8 mouse cellular contexts compared by ENCODE assay signal in genomic region chr7:143829504-143830331, GRCm38 (mm10). TPM values are rescaled to one million over a fixed set of nuclear protein-coding genes. Genes with fewer than 3 reads are reported as not detected.
DNase-seq lines count a peak whose midpoint lies in the region; ATAC-seq and TF ChIP-seq lines count a peak whose summit lies in the region.

No protein-coding gene starts in this region.

- under 1% methylated on average over 37 of the region's 37 CpGs for WGBS in forebrain, embryonic 15.5 days
- 2% methylated on average over 36 of the region's 37 CpGs for WGBS in lung, embryonic 14.5 days
- WGBS in olfactory bulb, adult 2 months = under 1% methylated on average over 37 of the region's 37 CpGs
- WGBS in thymus, adult 2 months = under 1% methylated on average over 37 of the region's 37 CpGs

- intact Hi-C loops in heart, postnatal 36 days (cut with DNase I) = loop anchor here (1.0 to 10.0 kb wide), 2 partner anchors 78 to 245 kb away; no protein-coding TSS in a partner anchor

- peak; percentile 28; the same call in 1 of the 2 replicates for TF ChIP-seq POLR2A in olfactory bulb, adult 2 months (IDR thresholded peaks at IDR 0.05; ENCODE audit: insufficient read depth, low read depth, low read length)
- TF ChIP-seq POLR2A in thymus, adult 2 months (IDR thresholded peaks at IDR 0.05; ENCODE audit: control insufficient read depth, extremely low read depth, insufficient read depth, low read length, poor library complexity) = peak; percentile 36; the same call in 1 of the 2 replicates

- peak overlapping the region; percentile 95 for H3K27ac ChIP-seq in forebrain, embryonic 15.5 days (replicated peaks)
- peak overlapping the region; percentile 91 for H3K27ac ChIP-seq in layer of hippocampus, adult 2 months
- peak overlapping the region; percentile 87 for H3K27ac ChIP-seq in lung, embryonic 14.5 days (ENCODE audit: low read depth)
- H3K27ac ChIP-seq in olfactory bulb, adult 2 months (ENCODE audit: insufficient read depth, low read depth, low read length) = peak overlapping the region; percentile 95
- peak overlapping the region; percentile 99 for H3K27ac ChIP-seq in thymus, adult 2 months (ENCODE audit: control insufficient read depth, insufficient read depth, low read length)

- H3K4me1 ChIP-seq in forebrain, embryonic 15.5 days = peaks cover 40% of the 10 kb centered on the region
- 0 out of 2 replicates have a peak, but pooled peaks cover 6% of the 10 kb centered on the region for H3K4me1 ChIP-seq in lung, embryonic 14.5 days (ENCODE audit: insufficient read depth)
- peaks cover 8% of the 10 kb centered on the region for H3K4me1 ChIP-seq in olfactory bulb, adult 2 months (ENCODE audit: control insufficient read depth, insufficient read depth, low read length)
- H3K4me1 ChIP-seq in thymus, adult 2 months (replicated peaks; ENCODE audit: control insufficient read depth, insufficient read depth, low read length) = peaks cover 5% of the 10 kb centered on the region

- no peaks in the 10 kb centered on the region for H3K9me3 ChIP-seq in forebrain, embryonic 15.5 days
- H3K9me3 ChIP-seq in lung, embryonic 14.5 days (ENCODE audit: low read depth, low read length) = no peaks in the 10 kb centered on the region

- ATAC-seq in forebrain, embryonic 15.5 days (replicated peaks) = peak; percentile 98
- peak; percentile 98 for ATAC-seq in lung, embryonic 14.5 days (ENCODE audit: insufficient read depth)

- peak; percentile 99 for DNase-seq in ES-CJ7 (ENCODE audit: low read depth, low spot score)
- peak; percentile 92 for DNase-seq in cerebellum, adult 11 months
- DNase-seq in heart, postnatal 36 days = peak; percentile 89 to 90
- DNase-seq in layer of hippocampus, adult 2 months (ENCODE audit: low spot score in 2 of 2) = peak; percentile 93 to 97
- peak; percentile 98 for DNase-seq in lung, embryonic 14.5 days
- peak; percentile 94 for DNase-seq in thymus, adult 2 months

- peak overlapping the region; percentile 73 for H3K4me2 ChIP-seq in forebrain, embryonic 15.5 days (replicated peaks)
- peak overlapping the region; percentile 84 for H3K4me2 ChIP-seq in lung, embryonic 14.5 days

- no peaks in the 10 kb centered on the region for H3K27me3 ChIP-seq in forebrain, embryonic 15.5 days
- no peaks in the 10 kb centered on the region for H3K27me3 ChIP-seq in lung, embryonic 14.5 days (ENCODE audit: insufficient read depth, low read length)
- no peaks in the 10 kb centered on the region for H3K27me3 ChIP-seq in thymus, adult 2 months (ENCODE audit: control insufficient read depth, insufficient read depth, low read length)

- peak overlapping the region; percentile 70 for H3K9ac ChIP-seq in forebrain, embryonic 15.5 days (replicated peaks)
- H3K9ac ChIP-seq in lung, embryonic 14.5 days = peak overlapping the region; percentile 67

- H3K4me3 ChIP-seq in forebrain, embryonic 15.5 days = peak overlapping the region; percentile 60
- peak overlapping the region; percentile 93 for H3K4me3 ChIP-seq in layer of hippocampus, adult 2 months
- peak overlapping the region; percentile 64 for H3K4me3 ChIP-seq in lung, embryonic 14.5 days (ENCODE audit: low read depth, low read length)
- H3K4me3 ChIP-seq in olfactory bulb, adult 2 months (ENCODE audit: insufficient read depth, low read depth, low read length) = peak overlapping the region; percentile 62
- H3K4me3 ChIP-seq in thymus, adult 2 months (ENCODE audit: control insufficient read depth, insufficient read depth, low read length) = peak overlapping the region; percentile 89

- TF ChIP-seq CTCF in layer of hippocampus, adult 2 months (conservative IDR thresholded peaks at IDR 0.05) = peak; percentile 92
- TF ChIP-seq CTCF in lung, embryonic 14.5 days (IDR thresholded peaks at IDR 0.05; ENCODE audit: low read depth) = peak; percentile 93
- TF ChIP-seq CTCF in olfactory bulb, adult 2 months (IDR thresholded peaks at IDR 0.05; ENCODE audit: insufficient read depth, low read depth, low read length) = peak; percentile 61
- peak; percentile 23; the same call in 1 of the 2 replicates for TF ChIP-seq CTCF in thymus, adult 2 months (IDR thresholded peaks at IDR 0.05; ENCODE audit: borderline replicate concordance, control insufficient read depth, extremely low read depth, insufficient read depth, low read length, poor library complexity)

- H3K36me3 ChIP-seq in forebrain, embryonic 15.5 days = no peaks in the 10 kb centered on the region
- 0 out of 2 replicates have a peak, but pooled peaks cover 5% of the 10 kb centered on the region for H3K36me3 ChIP-seq in lung, embryonic 14.5 days (ENCODE audit: insufficient read depth)
- H3K36me3 ChIP-seq in thymus, adult 2 months (ENCODE audit: control insufficient read depth, insufficient read depth, low read length) = no peaks in the 10 kb centered on the region

RNA-seq across cellular contexts. Expression of gene Dhcr7, which starts 6.8 kb away (rescaled TPM):
- polyA plus RNA-seq in forebrain, embryonic 15.5 days (2015; fragmentation: Nextera tagmentation; extraction: Ambion mirVana) = 43.9 and 47.7 TPM in 2 replicates
- 1 to 10 TPM; 5.6 to 6.2 TPM for total RNA-seq in heart, postnatal 36 days (2021)
- total RNA-seq in layer of hippocampus, adult 2 months (2021) = 10 to 100 TPM; 34.0 to 35.1 TPM
- polyA plus RNA-seq in lung, embryonic 14.5 days (2014; fragmentation: Nextera tagmentation; extraction: Ambion mirVana) = 44.2 and 45.3 TPM in 2 replicates
- polyA plus RNA-seq in olfactory bulb, adult 2 months (2012; ENCODE audit: insufficient read depth, insufficient read length, low replicate concordance, missing spikeins) = not detected in 2 replicates
- polyA plus RNA-seq in thymus, adult 2 months (2012; rRNA removed) = 246 and 256 TPM in 2 replicates

RNA-seq across cellular contexts. Expression of gene Nadsyn1, which starts 7.1 kb away (rescaled TPM):
- 5.2 and 6.7 TPM in 2 replicates for polyA plus RNA-seq in forebrain, embryonic 15.5 days (2015; fragmentation: Nextera tagmentation; extraction: Ambion mirVana)
- total RNA-seq in heart, postnatal 36 days (2021) = 1 to 10 TPM; 4.2 to 4.4 TPM
- 1 to 10 TPM; 4.4 to 7.8 TPM for total RNA-seq in layer of hippocampus, adult 2 months (2021)
- polyA plus RNA-seq in lung, embryonic 14.5 days (2014; fragmentation: Nextera tagmentation; extraction: Ambion mirVana) = 6.7 and 9.5 TPM in 2 replicates
- polyA plus RNA-seq in olfactory bulb, adult 2 months (2012; ENCODE audit: insufficient read depth, insufficient read length, low replicate concordance, missing spikeins) = not detected in 2 replicates
- polyA plus RNA-seq in thymus, adult 2 months (2012; rRNA removed) = 14.0 and 17.7 TPM in 2 replicates

RNA-seq across cellular contexts. Expression of gene Gm498, which starts 36.9 kb away (rescaled TPM):
- not detected in 2 replicates for polyA plus RNA-seq in forebrain, embryonic 15.5 days (2015; fragmentation: Nextera tagmentation; extraction: Ambion mirVana)
- not detected for total RNA-seq in heart, postnatal 36 days (2021)
- total RNA-seq in layer of hippocampus, adult 2 months (2021) = not detected
- polyA plus RNA-seq in lung, embryonic 14.5 days (2014; fragmentation: Nextera tagmentation; extraction: Ambion mirVana) = not detected in 2 replicates
- not detected in 2 replicates for polyA plus RNA-seq in olfactory bulb, adult 2 months (2012; ENCODE audit: insufficient read depth, insufficient read length, low replicate concordance, missing spikeins)
- polyA plus RNA-seq in thymus, adult 2 months (2012; rRNA removed) = not detected in 2 replicates

RNA-seq across cellular contexts. Expression of gene Mrgpre, which starts 45.4 kb away (rescaled TPM):
- polyA plus RNA-seq in forebrain, embryonic 15.5 days (2015; fragmentation: Nextera tagmentation; extraction: Ambion mirVana) = 3.0 and 3.5 TPM in 2 replicates
- total RNA-seq in heart, postnatal 36 days (2021) = 1 to 10 TPM; 1.2 to 1.4 TPM
- 1 to 10 TPM; 5.9 to 6.5 TPM for total RNA-seq in layer of hippocampus, adult 2 months (2021)
- polyA plus RNA-seq in lung, embryonic 14.5 days (2014; fragmentation: Nextera tagmentation; extraction: Ambion mirVana) = 1.5 and 1.9 TPM in 2 replicates
- not detected in 2 replicates for polyA plus RNA-seq in olfactory bulb, adult 2 months (2012; ENCODE audit: insufficient read depth, insufficient read length, low replicate concordance, missing spikeins)
- polyA plus RNA-seq in thymus, adult 2 months (2012; rRNA removed) = 9.8 and 11.3 TPM in 2 replicates

Comparison
In these comparisons a context has a peak if more than half of its experiments do, and no peak if none do; other contexts are left out.
1. Peak in every context shown above with its lines: DNase-seq, ATAC-seq, H3K4me3 ChIP-seq and H3K27ac ChIP-seq.
2. CTCF ChIP-seq: peak in every context shown above with its lines; median percentile 93 in lung, embryonic 14.5 days; 92 in layer of hippocampus, adult 2 months; 61 in olfactory bulb, adult 2 months; 23 in thymus, adult 2 months.
3. RNA of gene Dhcr7, which starts 6.8 kb away (polyA plus RNA-seq): 246 to 256 TPM in thymus, adult 2 months, 44.2 to 45.3 TPM in lung, embryonic 14.5 days and 43.9 to 47.7 TPM in forebrain, embryonic 15.5 days; not detected in olfactory bulb, adult 2 months; every median in the first group is over 10 times any median in the second.